Mouse (Mus musculus) spleen, adult 12 weeks (tissue): ENCODE measurements around the gene Nap1l4.

Experiments used
- DNase-seq: peaks from one replicate; pipeline ENCODE4 v3.0.0; 2022; ENCODE audit warnings: low spot score

Gene Nap1l4

GRCm38 (mm10) chr7:143476702-143477335 lies 72.1 kb downstream of the Nap1l4 start:
- no peak for DNase-seq

GRCm38 (mm10) chr7:143475876-143476275 lies 73.0 kb downstream of the Nap1l4 start:
- no peak for DNase-seq

- DNase-seq: no peak
Measured at GRCm38 (mm10) chr7:143474811-143475210, 74.1 kb downstream of the Nap1l4 start.

- DNase-seq: no peak
Measured at GRCm38 (mm10) chr7:143473347-143474101, 75.4 kb downstream of the Nap1l4 start, which contains the start of gene Slc22a18. TSS of gene Slc22a18 (plus strand) at chr7:143473736.

- DNase-seq: no peak
Measured at GRCm38 (mm10) chr7:143469946-143470345, 79.0 kb downstream of the Nap1l4 start.

GRCm38 (mm10) chr7:143467714-143468113 lies 81.2 kb downstream of the Nap1l4 start:
- no peak for DNase-seq

GRCm38 (mm10) chr7:143466099-143466677 lies 82.7 kb downstream of the Nap1l4 start:
- DNase-seq: peak; percentile 47

- no peak for DNase-seq
Measured at GRCm38 (mm10) chr7:143464811-143465560, 83.9 kb downstream of the Nap1l4 start.

GRCm38 (mm10) chr7:143463865-143464415 lies 85.0 kb downstream of the Nap1l4 start:
- DNase-seq: peak; percentile 45
